Mouse (Mus musculus) midbrain, embryonic 11.5 days (tissue): Measurements from ENCODE around the gene Susd5. TPM values are rescaled to one million over a fixed set of nuclear protein-coding genes. Genes with fewer than 3 reads are reported as not detected.

Experiments used
- ATAC-seq: fragments of 200-750 bp; cut with Nextera tagmentation; 2 replicates; pipeline ENCODE4 v1.8.0; 2017; ENCODE audit warnings: moderate TSS enrichment, moderate library complexity; ENCODE audit not compliant: low FRiP score
- DNase-seq: peaks from one replicate; pipeline ENCODE4 v3.0.0; 2015; ENCODE audit warnings: low spot score; ENCODE audit errors: missing footprints
- H3K27ac ChIP-seq: fragments of 300-500 bp; sonication (generic); 2 replicates; pipeline ENCODE4 v1.5.1; 2014; ENCODE audit warnings: low read depth, low read length
- H3K27me3 ChIP-seq: fragments of 300-500 bp; sonication (generic); 2 replicates; pipeline ENCODE4 v1.6.1; 2014; ENCODE audit warnings: mild to moderate bottlenecking, low read length, moderate library complexity, mixed read lengths; ENCODE audit not compliant: control insufficient read depth, insufficient read depth
- H3K36me3 ChIP-seq: fragments of 300-500 bp; sonication (generic); 2 replicates; pipeline ENCODE4 v1.6.1; 2014; ENCODE audit warnings: mild to moderate bottlenecking, low read length, moderate library complexity, mixed read lengths; ENCODE audit not compliant: control insufficient read depth, insufficient read depth
- H3K4me1 ChIP-seq: fragments of 300-500 bp; sonication (generic); 2 replicates; pipeline ENCODE4 v1.6.1; 2014; ENCODE audit warnings: low read length; ENCODE audit not compliant: control insufficient read depth, insufficient read depth
- H3K4me2 ChIP-seq: fragments of 300-500 bp; sonication (generic); 2 replicates; pipeline ENCODE4 v1.6.1; 2014; ENCODE audit warnings: mild to moderate bottlenecking, moderate library complexity
- H3K4me3 ChIP-seq: fragments of 300-500 bp; sonication (generic); 2 replicates; pipeline ENCODE4 v1.5.1; 2014; ENCODE audit warnings: low read depth, low read length
- H3K9ac ChIP-seq: fragments of 300-500 bp; sonication (generic); 2 replicates; pipeline ENCODE4 v1.6.1; 2014; ENCODE audit warnings: low read length
- H3K9me3 ChIP-seq: fragments of 300-500 bp; sonication (generic); 2 replicates; pipeline ENCODE4 v1.6.1; 2016; ENCODE audit warnings: low read length; ENCODE audit not compliant: control insufficient read depth
- WGBS: fragments of 180-500 bp; shearing (Covaris S2); extraction: QIAGEN DNeasy Blood & Tissue Kit; methylation state at CpG from one replicate; pipeline ENCODE4 v1.1.7; 2014; 5-methylcytosine and 5-hydroxymethylcytosine counted together
- polyA plus RNA-seq: library from polyadenylated mRNA; unstranded; fragments of >200 nt; fragmentation: Nextera tagmentation; extraction: Ambion mirVana; gene quantifications from 2 replicates; pipeline ENCODE4 v1.2.1, GENCODE M21; 2014

Susd5 gene
- 0.19 and 0.30 TPM in 2 replicates for polyA plus RNA-seq

DNA sequence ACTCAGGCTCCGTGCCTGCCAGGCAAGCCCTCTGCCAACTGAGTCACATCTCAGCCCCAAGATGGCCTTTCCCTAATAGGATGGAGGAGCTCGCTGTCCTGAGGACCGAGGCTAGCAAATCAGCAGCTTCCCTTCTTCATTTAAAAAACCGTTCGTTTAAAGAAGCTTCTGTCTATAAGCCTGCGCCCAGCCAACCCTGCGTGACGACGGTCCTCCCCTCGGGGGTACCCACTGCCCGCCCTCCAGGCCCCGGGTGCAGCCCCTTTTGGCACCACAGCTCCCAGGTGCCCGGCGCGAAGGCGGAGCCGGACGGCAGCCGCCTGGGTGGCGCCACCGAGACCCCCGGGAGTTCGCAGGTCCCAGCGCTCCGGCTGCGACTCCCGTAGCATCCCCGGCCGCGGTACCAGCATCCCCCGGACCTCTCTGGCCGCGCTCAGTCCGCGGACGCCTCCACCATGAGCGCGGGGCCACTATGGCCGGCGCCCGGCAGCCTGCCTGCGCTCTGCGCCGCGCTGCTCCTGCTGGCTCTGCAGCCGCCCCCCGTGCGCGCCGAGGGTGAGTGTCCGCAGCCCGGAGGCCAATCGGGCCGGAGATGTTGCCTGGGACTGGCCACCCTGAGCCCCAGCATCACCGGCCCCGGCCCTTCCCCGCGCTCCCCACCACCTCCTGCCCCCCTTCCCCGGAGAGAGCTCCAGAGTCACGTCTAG lies at the start of gene Susd5:
Gene Susd5, plus strand, starts transcription at position 51 of the 707 bp plus-strand sequence.
- no peak within 1 kb of the TSS for H3K27ac ChIP-seq
- H3K9ac ChIP-seq = peak within 1 kb of the TSS; percentile 61
- H3K27me3 ChIP-seq = peaks cover 14% of the 10 kb centered on the region
- H3K9me3 ChIP-seq = no peaks in the 10 kb centered on the region
- ATAC-seq (peak; percentile 76), DNase-seq (peak; percentile 92)
- H3K4me3 ChIP-seq = peak within 1 kb of the TSS; percentile 46
- no peaks in the 10 kb centered on the region for H3K36me3 ChIP-seq
- WGBS = under 1% methylated on average over 58 of the region's 60 CpGs
- H3K4me2 ChIP-seq = peak within 1 kb of the TSS; percentile 77
- H3K4me1 ChIP-seq = 0 out of 2 replicates have a peak, but pooled peaks cover 4% of the 10 kb centered on the region

- H3K4me1 ChIP-seq = no peaks in the 10 kb centered on the region
- no peak overlapping the region for H3K4me2 ChIP-seq
- no peak overlapping the region for H3K4me3 ChIP-seq
- no peaks in the 10 kb centered on the region for H3K36me3 ChIP-seq
- 92% methylated on average over 9 of the region's 9 CpGs for WGBS
- H3K27ac ChIP-seq = no peak overlapping the region
- ATAC-seq (no peak), DNase-seq (no peak)
- no peaks in the 10 kb centered on the region for H3K9me3 ChIP-seq
- no peak overlapping the region for H3K9ac ChIP-seq
- no peaks in the 10 kb centered on the region for H3K27me3 ChIP-seq
These were observed 49.0 kb upstream of the Susd5 start for GRCm38 (mm10) chr9:114007850-114008350.

GRCm38 (mm10) chr9:114009526-114009925 lies 47.4 kb upstream of the Susd5 start:
- H3K27me3 ChIP-seq = no peaks in the 10 kb centered on the region
- DNase-seq (no peak), ATAC-seq (no peak)
- no peaks in the 10 kb centered on the region; the same call in 1 of the 2 replicates for H3K9me3 ChIP-seq
- no peak overlapping the region for H3K27ac ChIP-seq
- H3K36me3 ChIP-seq = no peaks in the 10 kb centered on the region
- H3K4me1 ChIP-seq = no peaks in the 10 kb centered on the region
- no peak overlapping the region for H3K4me2 ChIP-seq
- H3K4me3 ChIP-seq = no peak overlapping the region
- H3K9ac ChIP-seq = no peak overlapping the region
- WGBS = 39% methylated on average over 5 of the region's 5 CpGs

DNA sequence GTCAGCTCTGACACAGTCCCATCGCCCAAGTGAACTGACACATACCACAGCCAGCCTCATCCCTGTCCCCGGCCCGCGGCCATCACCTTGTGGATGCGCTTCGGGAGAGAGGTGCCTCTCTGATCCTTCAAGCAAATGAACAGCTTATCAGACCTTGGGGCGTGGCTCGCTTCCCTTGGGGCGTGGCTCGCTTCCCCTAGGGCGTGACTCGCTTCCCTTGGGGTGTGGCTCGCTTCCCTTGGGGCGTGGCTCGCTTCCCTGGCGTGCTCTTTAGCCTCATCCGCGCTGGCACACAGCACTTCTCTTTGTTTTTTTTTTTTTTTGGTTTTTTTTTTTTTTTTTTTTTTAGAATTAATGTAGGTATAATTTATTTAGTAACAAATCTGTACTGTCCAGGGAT lies 45.7 kb upstream of the Susd5 start:
- no peak overlapping the region for H3K4me3 ChIP-seq
- no peaks in the 10 kb centered on the region for H3K27me3 ChIP-seq
- no peak overlapping the region for H3K27ac ChIP-seq
- no peaks in the 10 kb centered on the region for H3K36me3 ChIP-seq
- DNase-seq = no peak
- no peak for ATAC-seq
- H3K9ac ChIP-seq = no peak overlapping the region
- H3K4me1 ChIP-seq = no peaks in the 10 kb centered on the region
- WGBS = 65% methylated on average over 18 of the region's 18 CpGs
- no peaks in the 10 kb centered on the region; the same call in 1 of the 2 replicates for H3K9me3 ChIP-seq
- no peak overlapping the region for H3K4me2 ChIP-seq

- Histone ChIP-seq H3K4me2 (no peak overlapping the region), H3K27ac (no peak overlapping the region), H3K9ac (no peak overlapping the region), H3K36me3 (no peaks in the 10 kb centered on the region), H3K9me3 (no peaks in the 10 kb centered on the region; the same call in 1 of the 2 replicates), H3K4me3 (no peak overlapping the region), H3K27me3 (no peaks in the 10 kb centered on the region), H3K4me1 (no peaks in the 10 kb centered on the region)
- WGBS = 82% methylated on average over 1 of the region's 1 CpGs
- ATAC-seq (no peak), DNase-seq (no peak)
These were observed 42.9 kb upstream of the Susd5 start for GRCm38 (mm10) chr9:114014034-114014433.

DNA sequence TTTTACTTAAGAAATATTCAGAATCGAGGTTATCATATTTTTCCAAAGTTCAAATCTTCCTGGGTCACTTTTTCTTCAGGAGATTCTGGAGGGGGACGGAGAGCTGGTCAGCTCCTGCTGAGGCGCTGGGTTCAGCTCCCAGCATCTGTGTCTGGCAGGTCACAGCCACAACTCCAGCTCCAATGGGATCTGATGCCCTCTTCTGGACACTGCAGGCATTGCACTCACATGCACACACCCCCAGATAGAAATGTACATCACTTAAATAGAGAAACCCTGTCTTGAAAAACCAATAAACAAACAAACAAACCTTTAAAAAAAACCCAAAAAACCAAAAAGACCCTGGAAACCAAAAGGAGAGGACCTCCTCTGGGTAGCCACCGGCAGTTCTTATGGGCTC lies 41.2 kb upstream of the Susd5 start:
- no peaks in the 10 kb centered on the region for H3K4me1 ChIP-seq
- no peak for ATAC-seq
- no peaks in the 10 kb centered on the region for H3K27me3 ChIP-seq
- H3K27ac ChIP-seq = no peak overlapping the region
- no peaks in the 10 kb centered on the region; the same call in 1 of the 2 replicates for H3K9me3 ChIP-seq
- H3K4me2 ChIP-seq = no peak overlapping the region
- WGBS = 89% methylated on average over 4 of the region's 4 CpGs
- H3K4me3 ChIP-seq = no peak overlapping the region
- DNase-seq = no peak
- no peak overlapping the region for H3K9ac ChIP-seq
- H3K36me3 ChIP-seq = no peaks in the 10 kb centered on the region

DNA sequence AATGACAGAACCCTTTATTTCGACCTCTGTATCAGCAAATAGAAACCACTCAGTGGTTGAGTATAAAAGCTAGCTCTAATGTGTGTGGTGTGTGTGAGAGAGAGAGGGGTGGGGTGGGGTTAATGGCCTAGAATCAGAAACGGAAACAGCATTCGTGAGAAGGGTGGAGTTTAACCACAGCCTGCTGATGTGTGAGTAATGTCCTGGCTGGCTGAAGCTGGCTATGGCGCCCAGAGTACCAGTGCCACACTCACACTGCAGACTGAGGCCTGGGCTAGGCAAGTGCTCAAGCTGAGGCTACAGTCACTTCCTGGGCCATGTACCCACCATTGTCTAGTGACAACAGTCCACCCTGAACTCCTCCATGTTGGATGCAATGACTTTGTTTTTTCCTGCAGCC lies 40.5 kb upstream of the Susd5 start:
- H3K27me3 ChIP-seq = no peaks in the 10 kb centered on the region
- DNase-seq = no peak
- ATAC-seq = no peak
- no peak overlapping the region for H3K27ac ChIP-seq
- no peaks in the 10 kb centered on the region for H3K4me1 ChIP-seq
- no peak overlapping the region for H3K4me2 ChIP-seq
- H3K9ac ChIP-seq = no peak overlapping the region
- H3K36me3 ChIP-seq = no peaks in the 10 kb centered on the region
- WGBS = 87% methylated on average over 4 of the region's 4 CpGs
- no peaks in the 10 kb centered on the region; the same call in 1 of the 2 replicates for H3K9me3 ChIP-seq
- H3K4me3 ChIP-seq = no peak overlapping the region

GRCm38 (mm10) chr9:114019012-114019762 lies 37.8 kb upstream of the Susd5 start:
- ATAC-seq = no peak
- Histone ChIP-seq H3K27me3 (no peaks in the 10 kb centered on the region), H3K4me1 (no peaks in the 10 kb centered on the region), H3K36me3 (no peaks in the 10 kb centered on the region), H3K4me2 (no peak overlapping the region), H3K27ac (no peak overlapping the region), H3K4me3 (no peak overlapping the region), H3K9me3 (no peaks in the 10 kb centered on the region), H3K9ac (no peak overlapping the region)
- DNase-seq = no peak
- 90% methylated on average over 7 of the region's 7 CpGs for WGBS

DNA sequence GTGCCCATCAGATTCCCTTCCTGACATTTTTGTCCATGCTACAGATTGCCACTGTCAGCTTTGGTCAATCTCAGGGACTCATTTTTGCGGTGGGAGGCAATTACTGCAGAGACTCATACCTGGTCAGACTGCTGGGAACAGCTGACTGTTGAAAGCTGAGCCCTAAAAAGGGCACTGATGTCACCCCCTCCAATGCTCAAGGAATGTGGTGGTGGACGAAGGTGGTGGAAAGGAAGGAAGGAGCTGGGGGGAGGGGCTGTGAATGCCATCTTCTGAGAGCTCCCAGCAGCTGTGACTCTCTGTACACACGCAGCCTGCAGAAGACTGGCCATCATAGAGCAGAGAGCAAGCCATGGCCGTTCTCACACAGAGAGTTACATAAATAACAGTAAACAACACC lies 34.8 kb upstream of the Susd5 start:
- no peaks in the 10 kb centered on the region for H3K9me3 ChIP-seq
- WGBS = 70% methylated on average over 4 of the region's 4 CpGs
- ATAC-seq (no peak), DNase-seq (no peak)
- H3K27me3 ChIP-seq = no peaks in the 10 kb centered on the region; the same call in 1 of the 2 replicates
- no peak overlapping the region for H3K4me2 ChIP-seq
- no peak overlapping the region for H3K9ac ChIP-seq
- H3K27ac ChIP-seq = no peak overlapping the region
- peaks cover 3% of the 10 kb centered on the region for H3K4me1 ChIP-seq
- H3K4me3 ChIP-seq = no peak overlapping the region
- H3K36me3 ChIP-seq = no peaks in the 10 kb centered on the region
